Mouse (Mus musculus) retina, postnatal 7 days (tissue): ENCODE results near the gene Cables2.

ENCODE experiments used
- DNase-seq: peaks from one replicate; pipeline ENCODE4 v3.0.0-alpha.2; 2012; ENCODE audit warnings: low read depth, low spot score

Gene Cables2

GRCm38 (mm10) chr2:180273394-180274244, at the start of gene Cables2:
TSS of gene Cables2 (minus strand) at chr2:180273496.
- peak; percentile 92 for DNase-seq

GRCm38 (mm10) chr2:180322674-180323355, 49.5 kb upstream of the Cables2 start:
- DNase-seq: no peak

GRCm38 (mm10) chr2:180320216-180320615, 46.9 kb upstream of the Cables2 start:
- no peak for DNase-seq

GRCm38 (mm10) chr2:180317591-180317990, 44.3 kb upstream of the Cables2 start:
- no peak for DNase-seq

- no peak for DNase-seq
Observed at GRCm38 (mm10) chr2:180314292-180314691, 41.0 kb upstream of the Cables2 start.

- no peak for DNase-seq
Observed at GRCm38 (mm10) chr2:180311147-180311546, 37.9 kb upstream of the Cables2 start.

- DNase-seq: no peak
Observed at GRCm38 (mm10) chr2:180307680-180308079, 34.4 kb upstream of the Cables2 start.

GRCm38 (mm10) chr2:180306423-180307168, 33.3 kb upstream of the Cables2 start:
- DNase-seq: no peak

- no peak for DNase-seq
Observed at GRCm38 (mm10) chr2:180306009-180306408, 32.7 kb upstream of the Cables2 start.

- no peak for DNase-seq
Observed at GRCm38 (mm10) chr2:180305490-180305889, 32.2 kb upstream of the Cables2 start.

GRCm38 (mm10) chr2:180304554-180304953, 31.3 kb upstream of the Cables2 start:
- DNase-seq: no peak

- DNase-seq: no peak
Observed at GRCm38 (mm10) chr2:180303468-180303867, 30.2 kb upstream of the Cables2 start.

GRCm38 (mm10) chr2:180302201-180302600, 28.9 kb upstream of the Cables2 start:
- DNase-seq: no peak

GRCm38 (mm10) chr2:180300771-180301170, 27.5 kb upstream of the Cables2 start:
- DNase-seq: no peak

GRCm38 (mm10) chr2:180300252-180300651, 27.0 kb upstream of the Cables2 start:
- no peak for DNase-seq

GRCm38 (mm10) chr2:180292906-180293305, 19.6 kb upstream of the Cables2 start:
- DNase-seq: no peak

GRCm38 (mm10) chr2:180292026-180292425, 18.7 kb upstream of the Cables2 start:
- no peak for DNase-seq

- no peak for DNase-seq
Observed at GRCm38 (mm10) chr2:180291566-180291965, 18.3 kb upstream of the Cables2 start.

GRCm38 (mm10) chr2:180290503-180290902, 17.2 kb upstream of the Cables2 start:
- DNase-seq: no peak

GRCm38 (mm10) chr2:180289440-180290108, 16.3 kb upstream of the Cables2 start, which contains the start of gene Rbbp8nl:
TSS of gene Rbbp8nl (minus strand) at chr2:180289879.
- no peak for DNase-seq

GRCm38 (mm10) chr2:180288966-180289365, 15.7 kb upstream of the Cables2 start:
- DNase-seq: no peak
